Comparison of ENCODE assay signal across 8 mouse cellular contexts in genomic region chr1:164366156-164367128, GRCm38 (mm10). TPM values are rescaled to one million over a fixed set of nuclear protein-coding genes. Genes with fewer than 3 reads are reported as not detected.
DNase-seq lines count a peak whose midpoint lies in the region; ATAC-seq lines count a peak whose summit lies in the region.

No protein-coding gene starts in this region.

- intact Hi-C loops in left cerebral cortex, postnatal 10 days (cut with DNase I): loop anchor here (5.0 kb wide), 1 partner anchor 71 kb away; no protein-coding TSS in a partner anchor

- ATAC-seq in intestine, embryonic 15.5 days: peak; percentile 93
- peak; percentile 95 for ATAC-seq in megakaryocyte-erythroid progenitor cell, adult 5-6 weeks (replicated peaks; ENCODE audit: low FRiP score, low TSS enrichment, poor library complexity, severe bottlenecking)

- H3K9me3 ChIP-seq in intestine, embryonic 15.5 days: no peaks in the 10 kb centered on the region

- H3K27me3 ChIP-seq in intestine, embryonic 15.5 days (replicated peaks): no peaks in the 10 kb centered on the region

- no peaks in the 10 kb centered on the region for H3K36me3 ChIP-seq in intestine, embryonic 15.5 days

- H3K4me3 ChIP-seq in intestine, embryonic 15.5 days (replicated peaks): no peak overlapping the region

- H3K4me1 ChIP-seq in intestine, embryonic 15.5 days (replicated peaks): no peaks in the 10 kb centered on the region

- WGBS in intestine, embryonic 15.5 days: 63% methylated on average over 12 of the region's 12 CpGs

- no peak overlapping the region for H3K4me2 ChIP-seq in intestine, embryonic 15.5 days (replicated peaks)

- H3K9ac ChIP-seq in intestine, embryonic 15.5 days: no peak overlapping the region

- peak; percentile 67 to 90 for DNase-seq in adrenal gland, adult (ENCODE audit: inconsistent age in 2 of 2, low spot score in 1 of 2)
- peak; percentile 79 for DNase-seq in embryo, embryonic 10 days (ENCODE audit: low spot score)
- peak; percentile 55 for DNase-seq in gastrocnemius, postnatal 25 days
- peak; percentile 54 to 70 for DNase-seq in left cerebral cortex, postnatal 10 days (ENCODE audit: extremely low spot score in 1 of 2, low spot score in 2 of 2)
- DNase-seq in right cerebral cortex, postnatal 25 days: peak; percentile 62
- DNase-seq in urinary bladder, postnatal 25 days (ENCODE audit: low spot score): peak; percentile 67

- H3K27ac ChIP-seq in intestine, embryonic 15.5 days: peak overlapping the region; percentile 63

RNA-seq across cellular contexts. Expression of gene Blzf1, which starts 59.2 kb away (rescaled TPM):
- 10 to 100 TPM; 22.7 to 23.6 TPM for total RNA-seq in gastrocnemius, postnatal 25 days (2021)
- polyA plus RNA-seq in intestine, embryonic 15.5 days (2015; fragmentation: Nextera tagmentation; extraction: Ambion mirVana): 23.6 and 25.7 TPM in 2 replicates
- total RNA-seq in left cerebral cortex, postnatal 10 days (2021): 10 to 100 TPM; 26.0 to 30.2 TPM
- total RNA-seq in megakaryocyte-erythroid progenitor cell, adult 5-6 weeks (2014; fragmentation: Nextera tagmentation): 20.3 and 23.3 TPM in 2 replicates
- total RNA-seq in megakaryocyte-erythroid progenitor cell, adult 5-6 weeks (2017): 42.8 and 43.0 TPM in 2 replicates
